Mouse (Mus musculus): ENCODE measurements around the gene Klc4. TPM values are rescaled to one million over a fixed set of nuclear protein-coding genes. Genes with fewer than 3 reads are reported as not detected.

The Klc4 gene
- total and polyA plus RNA-seq, 2 experiments from 2014 or later: 23.0 to 32.1 TPM

- Histone ChIP-seq H3K4me1 (ENCODE audit: insufficient read depth, low read length) (peaks cover 13% of the 10 kb centered on the region; the same call in 1 of the 2 replicates), H3K36me3 (ENCODE audit: insufficient read depth, low read length) (peaks cover 31% of the 10 kb centered on the region), H3K4me2 (ENCODE audit: low read depth, low read length) (peak overlapping the region; percentile 83), H3K27ac (peak overlapping the region; percentile 59), H3K9me3 (ENCODE audit: low read length) (no peaks in the 10 kb centered on the region), H3K9ac (replicated peaks; ENCODE audit: low read length) (peak overlapping the region; percentile 64; the same call in 1 of the 2 replicates), H3K27me3 (ENCODE audit: insufficient read depth, low read length) (no peaks in the 10 kb centered on the region), H3K4me3 (ENCODE audit: low read length) (peak overlapping the region; percentile 66)
- TF ChIP-seq CTCF (IDR thresholded peaks at IDR 0.05; ENCODE audit: low read depth): no peak
- WGBS: 16% methylated on average over 15 of the region's 15 CpGs
- DNase-seq (ENCODE audit: low spot score): no peak
- ATAC-seq: peak; percentile 13
Observed at GRCm38 (mm10) chr17:46674530-46675283, 28.9 kb upstream of the Klc4 start.

- no peak for TF ChIP-seq CTCF (IDR thresholded peaks at IDR 0.05; ENCODE audit: low read depth)
- Histone ChIP-seq H3K9me3 (ENCODE audit: low read length) (no peaks in the 10 kb centered on the region), H3K4me2 (ENCODE audit: low read depth, low read length) (peak within 1 kb of the TSS; percentile 83), H3K4me3 (ENCODE audit: low read length) (peak within 1 kb of the TSS; percentile 66), H3K27me3 (ENCODE audit: insufficient read depth, low read length) (no peaks in the 10 kb centered on the region), H3K4me1 (ENCODE audit: insufficient read depth, low read length) (peaks cover 8% of the 10 kb centered on the region; the same call in 1 of the 2 replicates), H3K9ac (replicated peaks; ENCODE audit: low read length) (peak within 1 kb of the TSS; percentile 64), H3K36me3 (ENCODE audit: insufficient read depth, low read length) (peaks cover 36% of the 10 kb centered on the region), H3K27ac (peak within 1 kb of the TSS; percentile 67)
- ATAC-seq: peak; percentile 90
- peak; percentile 96 for DNase-seq (ENCODE audit: low spot score)
- whole genome bisulfite sequencing: 1% methylated on average over 42 of the region's 43 CpGs
Observed at GRCm38 (mm10) chr17:46673850-46674529, 28.2 kb upstream of the Klc4 start, which contains the start of gene Rrp36. Gene Rrp36 (minus strand): TSS chr17:46674352.

DNA sequence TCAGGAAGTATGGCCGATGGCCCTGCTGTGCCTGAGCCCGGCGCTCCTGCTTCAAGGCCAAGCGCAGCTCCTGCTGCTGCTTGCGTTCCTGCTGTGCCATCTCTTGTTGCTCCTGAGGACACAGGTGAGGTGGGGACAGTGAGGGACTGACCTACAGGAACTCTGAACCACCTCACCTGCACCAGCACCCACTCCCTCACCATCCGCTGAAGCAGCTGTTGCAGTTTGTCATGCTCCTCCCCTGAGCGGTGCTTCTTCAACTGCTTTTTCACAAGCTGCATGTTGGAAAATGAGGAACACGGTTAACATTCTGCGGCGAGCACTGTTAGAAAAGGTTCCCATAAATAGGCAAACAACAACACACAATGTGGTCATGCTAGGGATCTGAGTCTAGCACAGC is 24.1 kb upstream of the Klc4 start:
- DNase-seq (ENCODE audit: low spot score) (no peak), ATAC-seq (no peak)
- TF ChIP-seq CTCF (IDR thresholded peaks at IDR 0.05; ENCODE audit: low read depth): no peak
- H3K27me3 ChIP-seq (ENCODE audit: insufficient read depth, low read length): no peaks in the 10 kb centered on the region
- no peak overlapping the region for H3K27ac ChIP-seq
- no peaks in the 10 kb centered on the region for H3K9me3 ChIP-seq (ENCODE audit: low read length)
- H3K4me3 ChIP-seq (ENCODE audit: low read length): no peak overlapping the region
- H3K9ac ChIP-seq (replicated peaks; ENCODE audit: low read length): no peak overlapping the region
- peaks cover 21% of the 10 kb centered on the region for H3K36me3 ChIP-seq (ENCODE audit: insufficient read depth, low read length)
- 0 out of 2 replicates have a peak, but pooled peaks cover 5% of the 10 kb centered on the region for H3K4me1 ChIP-seq (ENCODE audit: insufficient read depth, low read length)
- H3K4me2 ChIP-seq (ENCODE audit: low read depth, low read length): no peak overlapping the region
- WGBS: 95% methylated on average over 10 of the region's 10 CpGs

DNA sequence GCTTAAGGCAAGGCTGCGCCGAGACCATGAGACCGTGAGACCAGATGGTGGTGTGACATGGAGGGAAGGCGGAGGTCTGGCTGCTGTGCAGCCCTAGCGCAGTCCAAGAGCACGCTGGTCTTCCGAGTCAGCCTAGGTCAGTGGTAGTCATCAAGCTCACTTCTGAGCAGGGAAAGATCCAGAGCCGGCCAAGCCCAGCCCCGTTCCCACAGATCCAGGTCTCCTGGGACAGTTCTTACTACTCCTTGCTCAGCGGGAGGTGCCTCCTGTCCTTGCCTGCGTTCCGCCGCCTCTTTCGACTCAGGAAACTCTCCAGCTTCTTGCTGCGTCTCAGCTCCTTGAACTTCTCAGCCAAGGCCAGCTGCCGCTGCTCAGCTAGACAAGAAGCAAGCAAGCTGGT is 21.9 kb upstream of the Klc4 start:
- ATAC-seq (no peak), DNase-seq (ENCODE audit: low spot score) (no peak)
- Histone ChIP-seq H3K4me1 (ENCODE audit: insufficient read depth, low read length) (no peaks in the 10 kb centered on the region), H3K4me2 (ENCODE audit: low read depth, low read length) (no peak overlapping the region), H3K4me3 (ENCODE audit: low read length) (no peak overlapping the region), H3K27me3 (ENCODE audit: insufficient read depth, low read length) (no peaks in the 10 kb centered on the region), H3K36me3 (ENCODE audit: insufficient read depth, low read length) (peaks cover 29% of the 10 kb centered on the region), H3K9ac (replicated peaks; ENCODE audit: low read length) (no peak overlapping the region), H3K9me3 (ENCODE audit: low read length) (no peaks in the 10 kb centered on the region), H3K27ac (no peak overlapping the region)
- no peak for TF ChIP-seq CTCF (IDR thresholded peaks at IDR 0.05; ENCODE audit: low read depth)
- WGBS: 90% methylated on average over 16 of the region's 16 CpGs

DNA sequence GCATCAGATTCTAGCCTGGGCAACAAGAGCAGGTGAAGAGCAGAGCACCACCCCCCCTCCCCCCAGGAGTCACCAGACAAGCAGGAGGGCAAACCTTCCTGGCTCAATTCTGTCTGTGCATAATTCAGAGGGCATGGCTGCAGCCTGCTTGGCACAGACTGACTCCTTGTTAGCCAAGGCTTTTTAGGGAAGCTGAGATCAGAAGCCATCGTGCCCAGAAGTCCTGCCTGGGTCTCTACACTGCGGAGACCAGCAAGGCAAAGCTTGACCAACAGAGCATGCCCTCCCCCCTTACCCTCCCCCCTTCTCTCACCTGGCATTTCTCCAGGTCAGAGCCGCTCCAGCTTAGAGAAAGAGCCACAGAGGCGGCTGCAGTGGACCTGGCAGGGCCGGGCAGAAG is 16.9 kb upstream of the Klc4 start:
- ATAC-seq (no peak), DNase-seq (ENCODE audit: low spot score) (no peak)
- Histone ChIP-seq H3K4me1 (ENCODE audit: insufficient read depth, low read length) (no peaks in the 10 kb centered on the region), H3K9me3 (ENCODE audit: low read length) (no peaks in the 10 kb centered on the region), H3K4me2 (ENCODE audit: low read depth, low read length) (no peak overlapping the region), H3K36me3 (ENCODE audit: insufficient read depth, low read length) (peaks cover 54% of the 10 kb centered on the region), H3K4me3 (ENCODE audit: low read length) (no peak overlapping the region), H3K27me3 (ENCODE audit: insufficient read depth, low read length) (no peaks in the 10 kb centered on the region), H3K27ac (no peak overlapping the region), H3K9ac (replicated peaks; ENCODE audit: low read length) (no peak overlapping the region)
- no peak for TF ChIP-seq CTCF (IDR thresholded peaks at IDR 0.05; ENCODE audit: low read depth)
- 58% methylated on average over 5 of the region's 5 CpGs for WGBS

- no peak overlapping the region for H3K4me3 ChIP-seq (ENCODE audit: low read length)
- H3K9ac ChIP-seq (replicated peaks; ENCODE audit: low read length): no peak overlapping the region
- no peaks in the 10 kb centered on the region for H3K27me3 ChIP-seq (ENCODE audit: insufficient read depth, low read length)
- H3K36me3 ChIP-seq (ENCODE audit: insufficient read depth, low read length): peaks cover 61% of the 10 kb centered on the region
- TF ChIP-seq CTCF (IDR thresholded peaks at IDR 0.05; ENCODE audit: low read depth): no peak
- ATAC-seq (no peak), DNase-seq (ENCODE audit: low spot score) (no peak)
- no peak overlapping the region for H3K4me2 ChIP-seq (ENCODE audit: low read depth, low read length)
- H3K9me3 ChIP-seq (ENCODE audit: low read length): no peaks in the 10 kb centered on the region
- 84% methylated on average over 12 of the region's 12 CpGs for WGBS
- no peaks in the 10 kb centered on the region for H3K4me1 ChIP-seq (ENCODE audit: insufficient read depth, low read length)
- H3K27ac ChIP-seq: no peak overlapping the region
Observed at GRCm38 (mm10) chr17:46661981-46662380, 16.2 kb upstream of the Klc4 start.

Measured in hindbrain, postnatal 0 days (tissue).